Mouse (Mus musculus) lung, postnatal 0 days (tissue): ENCODE measurements around the gene Lgi1. TPM values are rescaled to one million over a fixed set of nuclear protein-coding genes. Genes with fewer than 3 reads are reported as not detected.

Source experiments
- ATAC-seq: fragments of 200-750 bp; cut with Nextera tagmentation; 2 replicates; pipeline ENCODE4 v1.8.0; 2017; ENCODE audit warnings: moderate library complexity
- DNase-seq: peaks from one replicate; pipeline ENCODE4 v3.0.0-alpha.2; 2016; ENCODE audit warnings: low spot score
- H3K27ac ChIP-seq: fragments of 300-500 bp; sonication (generic); 2 replicates; pipeline ENCODE4 v1.5.1; 2014; ENCODE audit warnings: antibody characterized with exemption, mild to moderate bottlenecking, low read length, mixed read lengths
- H3K27me3 ChIP-seq: fragments of 300-500 bp; sonication (generic); replicated peaks from 2 replicates; pipeline ENCODE4 v1.6.1; 2014; ENCODE audit warnings: low read length, mixed read lengths; ENCODE audit not compliant: insufficient read depth
- H3K36me3 ChIP-seq: fragments of 300-500 bp; sonication (generic); 2 replicates; pipeline ENCODE4 v1.6.1; 2014; ENCODE audit warnings: low read length, mixed read lengths; ENCODE audit not compliant: insufficient read depth
- H3K4me1 ChIP-seq: fragments of 300-500 bp; sonication (generic); 2 replicates; pipeline ENCODE4 v1.6.1; 2014; ENCODE audit warnings: antibody characterized with exemption, low read depth, low read length, mixed read lengths; ENCODE audit not compliant: insufficient read depth
- H3K4me2 ChIP-seq: fragments of 300-500 bp; sonication (generic); replicated peaks from 2 replicates; pipeline ENCODE4 v1.6.1; 2014; ENCODE audit warnings: low read depth, mild to moderate bottlenecking, low read length, moderate library complexity, mixed read lengths
- H3K4me3 ChIP-seq: fragments of 300-500 bp; sonication (generic); 2 replicates; pipeline ENCODE4 v1.5.1; 2014; ENCODE audit warnings: low read depth, low read length
- H3K9ac ChIP-seq: fragments of 300-500 bp; sonication (generic); replicated peaks from 2 replicates; pipeline ENCODE4 v1.6.1; 2014; ENCODE audit warnings: low read depth, mild to moderate bottlenecking
- H3K9me3 ChIP-seq: fragments of 300-500 bp; sonication (generic); 2 replicates; pipeline ENCODE4 v1.6.1; 2016; ENCODE audit warnings: low read length, mixed read lengths
- CTCF ChIP-seq: IDR thresholded peaks from 2 replicates; pipeline ENCODE4 v1.5.1; 2016; ENCODE audit warnings: antibody characterized with exemption, mild to moderate bottlenecking
- EP300 ChIP-seq: IDR thresholded peaks from 2 replicates; pipeline ENCODE4 v1.6.1; 2016; ENCODE audit warnings: antibody characterized with exemption, mild to moderate bottlenecking, control low read depth
- WGBS: fragments of 180-500 bp; shearing (Covaris S2); extraction: QIAGEN DNeasy Blood & Tissue Kit; methylation state at CpG from one replicate; pipeline ENCODE4 v1.1.7; 2014; 5-methylcytosine and 5-hydroxymethylcytosine counted together
- polyA plus RNA-seq: library from polyadenylated mRNA; unstranded; fragments of >200 nt; fragmentation: Nextera tagmentation; extraction: Ambion mirVana; gene quantifications from 2 replicates; pipeline ENCODE4 v1.2.1, GENCODE M21; 2015

Lgi1 gene
- polyA plus RNA-seq = 0.07 TPM in 1 of 2 replicates, not detected in the other

- H3K9me3 ChIP-seq = no peaks in the 10 kb centered on the region
- 20% methylated on average over 21 of the region's 21 CpGs for WGBS
- H3K9ac ChIP-seq = no peak within 1 kb of the TSS
- no peak for TF ChIP-seq CTCF
- no peak for TF ChIP-seq EP300
- ATAC-seq (no peak), DNase-seq (no peak)
- H3K4me1 ChIP-seq = no peaks in the 10 kb centered on the region
- H3K36me3 ChIP-seq = no peaks in the 10 kb centered on the region
- no peak within 1 kb of the TSS for H3K4me2 ChIP-seq
- H3K4me3 ChIP-seq = no peak within 1 kb of the TSS
- H3K27me3 ChIP-seq = no peaks in the 10 kb centered on the region
- H3K27ac ChIP-seq = no peak within 1 kb of the TSS
Measured at GRCm38 (mm10) chr19:38264505-38265500, at the start of gene Lgi1. Lgi1 (plus strand) TSS chr19:38264536.

GRCm38 (mm10) chr19:38217696-38218095, 46.6 kb upstream of the Lgi1 start:
- Histone ChIP-seq H3K36me3 (0 out of 2 replicates have a peak, but pooled peaks cover 4% of the 10 kb centered on the region), H3K4me3 (no peak overlapping the region), H3K9ac (no peak overlapping the region), H3K4me1 (no peaks in the 10 kb centered on the region), H3K9me3 (no peaks in the 10 kb centered on the region), H3K27me3 (no peaks in the 10 kb centered on the region), H3K4me2 (no peak overlapping the region), H3K27ac (no peak overlapping the region)
- TF ChIP-seq CTCF (no peak), EP300 (no peak)
- DNase-seq (no peak), ATAC-seq (no peak)
- 100% methylated on average over 3 of the region's 3 CpGs for WGBS

- Histone ChIP-seq H3K9me3 (no peaks in the 10 kb centered on the region), H3K4me3 (peak overlapping the region; percentile 73), H3K4me2 (peak overlapping the region; percentile 54), H3K4me1 (no peaks in the 10 kb centered on the region; the same call in 1 of the 2 replicates), H3K9ac (peak overlapping the region; percentile 1), H3K27ac (peak overlapping the region; percentile 57), H3K27me3 (no peaks in the 10 kb centered on the region), H3K36me3 (no peaks in the 10 kb centered on the region)
- 7% methylated on average over 12 of the region's 12 CpGs for WGBS
- TF ChIP-seq CTCF (no peak), EP300 (no peak)
- ATAC-seq = peak; percentile 13; the same call in 1 of the 2 replicates
- DNase-seq = no peak
Measured at GRCm38 (mm10) chr19:38223356-38223904, 40.9 kb upstream of the Lgi1 start.

DNA sequence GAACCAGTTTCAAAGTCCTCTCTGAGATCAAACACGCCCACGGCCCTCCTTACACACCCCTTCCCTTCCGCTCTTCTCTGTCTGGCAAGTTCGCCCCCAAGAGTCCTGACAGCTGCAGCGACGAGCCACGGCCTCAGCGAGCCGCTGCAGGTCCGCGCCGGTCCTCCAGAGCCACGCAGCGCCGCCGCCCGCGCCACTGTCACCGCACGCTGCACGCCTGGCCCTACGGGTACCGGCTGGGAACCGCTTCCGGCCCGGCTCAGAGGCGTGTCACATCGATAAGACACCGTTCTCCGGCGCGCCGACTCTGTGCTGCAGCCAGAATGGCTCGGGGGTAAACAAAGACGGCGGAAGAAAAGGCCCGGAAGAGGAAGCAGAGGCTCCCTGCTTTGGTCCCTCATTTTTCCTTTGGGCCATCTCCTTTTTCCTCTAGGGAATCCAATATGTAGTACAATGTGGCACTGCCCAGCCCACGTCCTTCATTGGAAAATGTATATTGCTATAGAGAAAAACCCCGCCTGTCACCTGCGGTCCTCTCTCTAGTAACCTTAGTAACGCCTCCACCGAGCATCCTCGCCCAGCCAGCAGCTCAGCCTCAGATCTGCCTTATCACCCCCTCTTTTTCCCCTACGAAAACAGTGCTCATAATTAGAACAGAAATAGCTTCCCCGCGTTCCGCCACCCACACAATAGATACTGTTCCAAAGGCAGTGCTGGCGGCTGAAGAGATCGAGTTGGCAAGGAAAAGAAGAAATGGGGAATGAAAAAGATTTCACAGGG, 40.2 kb upstream of the Lgi1 start, which contains the start of gene Fra10ac1:
Gene Fra10ac1, minus strand, starts transcription at position 252 of the 780 bp plus-strand sequence.
- H3K36me3 ChIP-seq = no peaks in the 10 kb centered on the region
- under 1% methylated on average over 44 of the region's 49 CpGs for WGBS
- peak within 1 kb of the TSS; percentile 57 for H3K27ac ChIP-seq
- no peak for TF ChIP-seq EP300
- TF ChIP-seq CTCF = peak; percentile 71
- H3K9ac ChIP-seq = peak within 1 kb of the TSS; percentile 1
- DNase-seq (peak; percentile 92), ATAC-seq (peak; percentile 99)
- H3K27me3 ChIP-seq = no peaks in the 10 kb centered on the region
- peak within 1 kb of the TSS; percentile 54 for H3K4me2 ChIP-seq
- no peaks in the 10 kb centered on the region for H3K9me3 ChIP-seq
- no peaks in the 10 kb centered on the region; the same call in 1 of the 2 replicates for H3K4me1 ChIP-seq
- H3K4me3 ChIP-seq = peak within 1 kb of the TSS; percentile 73

DNA sequence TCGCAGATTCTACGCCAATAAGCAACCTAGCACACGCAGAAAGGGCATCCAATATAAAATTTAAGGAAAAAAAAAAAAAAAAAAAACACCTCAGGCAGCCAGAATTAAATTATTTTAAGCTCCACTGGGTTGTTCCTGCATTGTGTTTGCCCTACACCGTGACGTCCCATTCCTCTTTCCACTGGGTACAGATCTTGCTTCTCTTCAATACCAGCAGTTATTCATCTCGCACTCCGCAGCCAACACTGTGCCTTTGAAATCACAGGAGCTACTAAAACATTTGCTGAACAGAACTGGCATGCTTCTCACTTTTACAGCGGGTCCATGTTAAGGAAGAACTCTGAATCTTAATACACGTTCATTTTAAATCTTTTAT, 39.7 kb upstream of the Lgi1 start:
- no peak for ATAC-seq
- peak overlapping the region; percentile 73 for H3K4me3 ChIP-seq
- no peak for TF ChIP-seq CTCF
- no peak for TF ChIP-seq EP300
- H3K36me3 ChIP-seq = no peaks in the 10 kb centered on the region
- H3K4me1 ChIP-seq = no peaks in the 10 kb centered on the region; the same call in 1 of the 2 replicates
- DNase-seq = no peak
- peak overlapping the region; percentile 54 for H3K4me2 ChIP-seq
- no peaks in the 10 kb centered on the region for H3K9me3 ChIP-seq
- H3K9ac ChIP-seq = no peak overlapping the region
- no peaks in the 10 kb centered on the region for H3K27me3 ChIP-seq
- no peak overlapping the region for H3K27ac ChIP-seq
- 17% methylated on average over 9 of the region's 9 CpGs for WGBS

DNA sequence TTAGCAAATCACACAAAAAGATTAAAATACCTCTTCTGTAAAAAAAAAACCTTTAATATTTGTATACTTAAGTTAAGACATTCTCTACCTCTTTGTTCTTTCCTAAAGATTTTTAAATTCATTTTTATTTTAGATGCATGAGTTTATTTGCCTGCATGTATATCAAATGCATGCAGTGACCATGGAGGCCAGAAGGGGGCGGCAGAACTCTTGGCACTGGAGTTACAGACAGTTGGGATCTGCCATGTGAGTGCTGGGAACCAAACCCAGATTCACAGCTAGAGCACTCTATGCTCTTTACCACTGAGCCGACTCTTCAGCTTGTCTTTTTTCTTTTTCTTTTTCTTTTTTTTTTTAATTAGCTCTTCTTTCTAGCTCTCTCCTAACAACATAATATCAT, 35.6 kb upstream of the Lgi1 start:
- DNase-seq (no peak), ATAC-seq (no peak)
- Histone ChIP-seq H3K4me1 (no peaks in the 10 kb centered on the region), H3K4me3 (no peak overlapping the region), H3K27ac (no peak overlapping the region), H3K9ac (no peak overlapping the region), H3K4me2 (no peak overlapping the region), H3K27me3 (no peaks in the 10 kb centered on the region), H3K9me3 (no peaks in the 10 kb centered on the region), H3K36me3 (no peaks in the 10 kb centered on the region)
- TF ChIP-seq EP300 = no peak
- peak; percentile 22; the same call in 1 of the 2 replicates for TF ChIP-seq CTCF
- WGBS = 56% methylated on average over 2 of the region's 2 CpGs
